Mouse (Mus musculus): ENCODE results near the gene Skap1. TPM values are rescaled to one million over a fixed set of nuclear protein-coding genes. Genes with fewer than 3 reads are reported as not detected.
"Not testable (repeated sequence)": the region's sequence is repeated elsewhere in the genome, so short reads cannot be mapped to it uniquely, and the experiment has no call there.

Gene Skap1
- polyA plus RNA-seq, 1 experiment = not detected

GRCm38 (mm10) chr11:96703813-96704212, 239.4 kb downstream of the Skap1 start:
- Histone ChIP-seq H3K4me3 (ENCODE audit: insufficient read depth, low read depth, low read length) (no peak overlapping the region), H3K27ac (replicated peaks; ENCODE audit: low read depth, low read length) (no peak overlapping the region), H3K4me1 (ENCODE audit: control insufficient read depth, insufficient read depth, insufficient read length, low read length) (no peaks in the 10 kb centered on the region)

GRCm38 (mm10) chr11:96711268-96711667, 246.9 kb downstream of the Skap1 start:
- H3K27ac ChIP-seq (replicated peaks; ENCODE audit: low read depth, low read length) = no peak overlapping the region

GRCm38 (mm10) chr11:96711670-96712069, 247.3 kb downstream of the Skap1 start:
- no peak overlapping the region for H3K4me3 ChIP-seq (ENCODE audit: insufficient read depth, low read depth, low read length)

More at GRCm38 (mm10) chr11:96711268-96711667, 246.9 kb downstream of the Skap1 start:
- no peak overlapping the region for H3K4me3 ChIP-seq (ENCODE audit: insufficient read depth, low read depth, low read length)
- no peaks in the 10 kb centered on the region for H3K4me1 ChIP-seq (ENCODE audit: control insufficient read depth, insufficient read depth, insufficient read length, low read length)

GRCm38 (mm10) chr11:96713210-96714005, 249.0 kb downstream of the Skap1 start:
- Histone ChIP-seq H3K4me1 (ENCODE audit: control insufficient read depth, insufficient read depth, insufficient read length, low read length) (no peaks in the 10 kb centered on the region), H3K27ac (replicated peaks; ENCODE audit: low read depth, low read length) (no peak overlapping the region), H3K4me3 (ENCODE audit: insufficient read depth, low read depth, low read length) (no peak overlapping the region)

More at GRCm38 (mm10) chr11:96711670-96712069, 247.3 kb downstream of the Skap1 start:
- H3K4me1 ChIP-seq (ENCODE audit: control insufficient read depth, insufficient read depth, insufficient read length, low read length) = no peaks in the 10 kb centered on the region
- no peak overlapping the region for H3K27ac ChIP-seq (replicated peaks; ENCODE audit: low read depth, low read length)

GRCm38 (mm10) chr11:96714011-96714410, 249.6 kb downstream of the Skap1 start:
- Histone ChIP-seq H3K27ac (replicated peaks; ENCODE audit: low read depth, low read length) (no peak overlapping the region), H3K4me3 (ENCODE audit: insufficient read depth, low read depth, low read length) (no peak overlapping the region)

GRCm38 (mm10) chr11:96715168-96715567, 250.8 kb downstream of the Skap1 start:
- H3K4me1 ChIP-seq (ENCODE audit: control insufficient read depth, insufficient read depth, insufficient read length, low read length); H3K27ac ChIP-seq (replicated peaks; ENCODE audit: low read depth, low read length); H3K4me3 ChIP-seq (ENCODE audit: insufficient read depth, low read depth, low read length): not testable (repeated sequence)

More at GRCm38 (mm10) chr11:96714011-96714410, 249.6 kb downstream of the Skap1 start:
- no peaks in the 10 kb centered on the region for H3K4me1 ChIP-seq (ENCODE audit: control insufficient read depth, insufficient read depth, insufficient read length, low read length)

GRCm38 (mm10) chr11:96718609-96719008, 254.2 kb downstream of the Skap1 start:
- H3K27ac ChIP-seq (replicated peaks; ENCODE audit: low read depth, low read length) = no peak overlapping the region
- no peak overlapping the region for H3K4me3 ChIP-seq (ENCODE audit: insufficient read depth, low read depth, low read length)
- no peaks in the 10 kb centered on the region for H3K4me1 ChIP-seq (ENCODE audit: control insufficient read depth, insufficient read depth, insufficient read length, low read length)

- Histone ChIP-seq H3K27ac (replicated peaks; ENCODE audit: low read depth, low read length) (no peak overlapping the region), H3K4me1 (ENCODE audit: control insufficient read depth, insufficient read depth, insufficient read length, low read length) (no peaks in the 10 kb centered on the region), H3K4me3 (ENCODE audit: insufficient read depth, low read depth, low read length) (no peak overlapping the region)
Measured at GRCm38 (mm10) chr11:96725833-96726232, 261.4 kb downstream of the Skap1 start.

GRCm38 (mm10) chr11:96728577-96728976, 264.2 kb downstream of the Skap1 start:
- Histone ChIP-seq H3K4me1 (ENCODE audit: control insufficient read depth, insufficient read depth, insufficient read length, low read length) (no peaks in the 10 kb centered on the region), H3K4me3 (ENCODE audit: insufficient read depth, low read depth, low read length) (no peak overlapping the region), H3K27ac (replicated peaks; ENCODE audit: low read depth, low read length) (no peak overlapping the region)

GRCm38 (mm10) chr11:96729462-96729861, 265.1 kb downstream of the Skap1 start:
- no peak overlapping the region for H3K4me3 ChIP-seq (ENCODE audit: insufficient read depth, low read depth, low read length)
- no peaks in the 10 kb centered on the region for H3K4me1 ChIP-seq (ENCODE audit: control insufficient read depth, insufficient read depth, insufficient read length, low read length)
- H3K27ac ChIP-seq (replicated peaks; ENCODE audit: low read depth, low read length) = no peak overlapping the region

GRCm38 (mm10) chr11:96730327-96730726, 265.9 kb downstream of the Skap1 start:
- Histone ChIP-seq H3K27ac (replicated peaks; ENCODE audit: low read depth, low read length) (no peak overlapping the region), H3K4me3 (ENCODE audit: insufficient read depth, low read depth, low read length) (no peak overlapping the region), H3K4me1 (ENCODE audit: control insufficient read depth, insufficient read depth, insufficient read length, low read length) (no peaks in the 10 kb centered on the region)

- Histone ChIP-seq H3K4me1 (ENCODE audit: control insufficient read depth, insufficient read depth, insufficient read length, low read length) (no peaks in the 10 kb centered on the region), H3K27ac (replicated peaks; ENCODE audit: low read depth, low read length) (no peak overlapping the region), H3K4me3 (ENCODE audit: insufficient read depth, low read depth, low read length) (no peak overlapping the region)
Measured at GRCm38 (mm10) chr11:96732657-96733056, 268.3 kb downstream of the Skap1 start.

- Histone ChIP-seq H3K4me1 (ENCODE audit: control insufficient read depth, insufficient read depth, insufficient read length, low read length) (no peaks in the 10 kb centered on the region), H3K27ac (replicated peaks; ENCODE audit: low read depth, low read length) (no peak overlapping the region), H3K4me3 (ENCODE audit: insufficient read depth, low read depth, low read length) (peak overlapping the region; percentile 48)
Measured at GRCm38 (mm10) chr11:96735908-96736307, 271.5 kb downstream of the Skap1 start.

GRCm38 (mm10) chr11:96736361-96736760, 272.0 kb downstream of the Skap1 start:
- Histone ChIP-seq H3K4me3 (ENCODE audit: insufficient read depth, low read depth, low read length) (peak overlapping the region; percentile 48), H3K4me1 (ENCODE audit: control insufficient read depth, insufficient read depth, insufficient read length, low read length) (no peaks in the 10 kb centered on the region), H3K27ac (replicated peaks; ENCODE audit: low read depth, low read length) (no peak overlapping the region)

GRCm38 (mm10) chr11:96737673-96738471, 273.5 kb downstream of the Skap1 start:
- no peaks in the 10 kb centered on the region for H3K4me1 ChIP-seq (ENCODE audit: control insufficient read depth, insufficient read depth, insufficient read length, low read length)
- H3K4me3 ChIP-seq (ENCODE audit: insufficient read depth, low read depth, low read length) = no peak overlapping the region
- H3K27ac ChIP-seq (replicated peaks; ENCODE audit: low read depth, low read length) = no peak overlapping the region
